Mouse (Mus musculus) lung, postnatal 36 days (tissue): Measurements from ENCODE around the gene D11Wsu47e.
"Not testable (repeated sequence)": the region's sequence is repeated elsewhere in the genome, so short reads cannot be mapped to it uniquely, and the experiment has no call there.

ENCODE experiments used
- DNase-seq: peaks from one replicate; pipeline ENCODE4 v3.0.0; 2022; ENCODE audit warnings: mixed read lengths

Gene D11Wsu47e

GRCm38 (mm10) chr11:113683957-113684706, at the start of gene D11Wsu47e, which contains the start of gene Fam104a:
TSS of gene D11Wsu47e (plus strand) at chr11:113684412.
TSS of gene Fam104a (minus strand) at chr11:113684155.
- DNase-seq, result peak; percentile 97

GRCm38 (mm10) chr11:113634699-113635121, 49.5 kb upstream of the D11Wsu47e start:
- no peak for DNase-seq

GRCm38 (mm10) chr11:113638680-113639079, 45.5 kb upstream of the D11Wsu47e start:
- no peak for DNase-seq

GRCm38 (mm10) chr11:113645181-113645580, 39.0 kb upstream of the D11Wsu47e start:
- DNase-seq, result no peak

GRCm38 (mm10) chr11:113648152-113648551, 36.1 kb upstream of the D11Wsu47e start:
- DNase-seq, result peak; percentile 81

- DNase-seq, result no peak
Measured at GRCm38 (mm10) chr11:113648690-113649352, 35.4 kb upstream of the D11Wsu47e start, which contains the start of gene Cog1. TSS of gene Cog1 (plus strand) at chr11:113649169.

- DNase-seq, result peak; percentile 65
Measured at GRCm38 (mm10) chr11:113649353-113650210, 34.6 kb upstream of the D11Wsu47e start, which contains the start of gene Slc39a11. TSS of gene Slc39a11 (minus strand) at chr11:113650079.

- no peak for DNase-seq
Measured at GRCm38 (mm10) chr11:113651206-113651906, 32.9 kb upstream of the D11Wsu47e start.

- DNase-seq, result peak; percentile 41
Measured at GRCm38 (mm10) chr11:113651907-113652273, 32.3 kb upstream of the D11Wsu47e start.

GRCm38 (mm10) chr11:113652516-113652915, 31.7 kb upstream of the D11Wsu47e start:
- no peak for DNase-seq

- no peak for DNase-seq
Measured at GRCm38 (mm10) chr11:113654105-113654504, 30.1 kb upstream of the D11Wsu47e start.

- peak; percentile 39 for DNase-seq
Measured at GRCm38 (mm10) chr11:113654561-113655270, 29.5 kb upstream of the D11Wsu47e start.

- no peak for DNase-seq
Measured at GRCm38 (mm10) chr11:113656511-113656932, 27.7 kb upstream of the D11Wsu47e start.

GRCm38 (mm10) chr11:113657221-113657620, 27.0 kb upstream of the D11Wsu47e start:
- no peak for DNase-seq

- no peak for DNase-seq
Measured at GRCm38 (mm10) chr11:113658319-113658718, 25.9 kb upstream of the D11Wsu47e start.

GRCm38 (mm10) chr11:113658763-113659162, 25.4 kb upstream of the D11Wsu47e start:
- DNase-seq, result no peak

- DNase-seq, result not testable (repeated sequence)
Measured at GRCm38 (mm10) chr11:113660213-113660612, 24.0 kb upstream of the D11Wsu47e start.

GRCm38 (mm10) chr11:113660940-113661339, 23.3 kb upstream of the D11Wsu47e start:
- DNase-seq, result no peak

GRCm38 (mm10) chr11:113661835-113662351, 22.3 kb upstream of the D11Wsu47e start:
- DNase-seq, result no peak

- DNase-seq, result peak; percentile 44
Measured at GRCm38 (mm10) chr11:113664279-113664678, 19.9 kb upstream of the D11Wsu47e start.

- DNase-seq, result no peak
Measured at GRCm38 (mm10) chr11:113666205-113666604, 18.0 kb upstream of the D11Wsu47e start.
